Mouse (Mus musculus) adrenal gland, postnatal 4 days (tissue): ENCODE measurements around the gene Adarb1. TPM values are rescaled to one million over a fixed set of nuclear protein-coding genes. Genes with fewer than 3 reads are reported as not detected.
"Not testable (repeated sequence)": the region's sequence is repeated elsewhere in the genome, so short reads cannot be mapped to it uniquely, and the experiment has no call there.

Experiments
- DNase-seq, 2 experiments: peaks; one replicate each; pipeline ENCODE4 v3.0.0; 2021 to 2022; ENCODE audit warnings: low spot score in 2 of 2, mixed read lengths in 2 of 2
- total RNA-seq, 2 experiments: library from RNA; stranded (reverse); gene quantifications; 2 replicates each; pipeline ENCODE4 v1.2.3; 2021

Gene Adarb1
- total RNA-seq, 2 experiments from 2014 or later = 16.0 to 16.2 TPM

DNA sequence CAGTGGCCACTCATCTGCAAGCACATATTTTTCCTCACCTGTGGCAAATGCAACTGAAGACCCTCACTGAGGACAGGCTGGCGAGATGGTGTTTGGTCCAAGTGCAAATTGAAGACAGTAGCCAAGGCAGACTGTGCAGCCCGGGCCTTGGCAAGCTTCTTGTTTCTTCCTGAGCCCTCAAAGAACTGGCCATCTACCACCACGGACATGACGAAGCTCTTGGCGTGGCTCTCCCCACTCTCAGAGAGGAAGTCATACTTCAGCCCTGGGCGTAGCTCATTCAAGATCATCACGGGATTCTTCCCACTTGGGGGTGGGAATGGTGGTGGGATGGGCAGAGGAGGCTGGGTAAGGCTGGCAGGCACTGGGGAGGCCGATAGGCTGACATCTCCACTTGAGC, 96.5 kb downstream of the Adarb1 start:
- DNase-seq = no peak

DNA sequence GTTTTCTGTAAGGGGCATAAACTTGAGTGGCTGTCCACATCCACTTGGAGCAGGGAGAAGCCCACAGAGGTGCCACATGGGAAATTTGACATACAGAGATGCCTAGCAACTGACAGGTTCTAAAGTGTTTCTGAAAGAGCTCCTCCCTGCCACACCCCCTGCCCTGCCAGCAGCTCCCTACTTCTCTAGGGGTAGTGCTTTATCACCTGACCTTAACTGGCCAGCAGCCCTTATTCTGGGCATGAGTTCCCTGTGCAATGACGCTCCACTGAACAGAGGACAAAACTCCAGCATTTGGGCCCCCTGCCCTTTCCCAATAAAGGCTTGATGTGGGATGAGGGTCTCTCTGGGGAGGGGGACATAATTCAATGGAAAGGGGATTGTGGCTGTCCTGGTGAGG, 97.1 kb downstream of the Adarb1 start:
- DNase-seq = no peak

DNA sequence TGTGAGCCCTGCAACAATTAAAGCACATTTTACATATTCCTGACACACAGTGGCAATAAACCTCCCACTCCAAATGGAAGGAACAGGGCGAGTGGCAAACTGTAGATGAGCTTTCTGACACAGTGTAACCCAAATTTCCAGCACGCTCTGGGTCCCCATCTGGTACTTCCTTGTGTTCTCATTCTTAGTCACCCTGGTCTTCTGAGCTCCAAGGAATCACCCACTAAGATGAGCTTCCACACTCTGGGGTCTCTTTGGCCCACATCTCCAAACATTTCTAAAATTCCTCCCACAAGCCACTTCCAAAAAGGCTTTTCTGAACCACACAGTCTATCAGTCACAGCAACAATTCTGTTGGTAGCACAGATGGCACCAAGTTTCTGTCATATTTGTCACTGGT, 102.4 kb downstream of the Adarb1 start:
- DNase-seq = no peak

DNA sequence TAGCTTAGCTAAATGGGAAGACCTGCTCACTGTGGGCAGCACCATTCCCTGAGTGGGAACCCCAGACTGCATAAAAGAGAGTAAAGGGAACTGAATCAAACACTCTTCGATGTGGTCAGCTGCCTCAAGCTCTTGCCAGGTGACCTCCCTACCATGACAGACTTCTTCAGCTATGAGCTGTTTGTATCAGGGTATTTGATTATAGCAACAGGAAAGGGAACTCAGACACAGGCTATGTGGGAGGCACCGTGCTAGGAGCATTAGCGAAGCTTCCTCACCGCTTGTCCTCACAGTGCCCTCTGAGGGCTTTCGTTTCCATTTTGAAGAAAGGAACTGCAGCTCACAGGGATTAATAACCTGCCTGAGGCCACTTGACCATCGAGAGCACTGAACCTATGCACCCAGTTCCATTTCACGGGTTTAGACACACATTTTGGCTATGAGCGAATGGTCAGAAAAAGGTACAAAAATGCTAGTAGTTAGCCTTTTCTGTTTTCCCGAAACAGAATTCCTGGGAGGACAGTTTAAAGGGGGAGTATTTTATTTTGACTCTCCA, 103.3 kb downstream of the Adarb1 start:
- no peak for DNase-seq

DNA sequence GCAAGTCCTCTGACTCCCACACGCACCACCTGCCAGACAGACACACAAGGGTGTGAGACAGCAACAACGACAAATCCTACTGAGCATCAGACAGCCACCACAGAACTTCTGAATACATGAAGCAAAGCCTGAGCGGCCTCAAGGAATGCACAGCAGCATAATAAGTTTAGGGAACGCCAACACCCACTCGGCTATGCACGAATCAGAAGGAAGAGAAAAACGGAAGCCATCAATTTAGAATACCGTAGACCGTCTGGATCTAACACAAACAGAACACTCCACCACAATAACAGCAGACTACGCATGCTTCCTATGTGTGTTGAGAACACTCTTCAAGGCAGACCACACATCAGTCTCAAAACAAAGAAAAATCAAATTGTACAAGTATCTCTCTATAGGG, 109.1 kb downstream of the Adarb1 start:
- DNase-seq = no peak

DNA sequence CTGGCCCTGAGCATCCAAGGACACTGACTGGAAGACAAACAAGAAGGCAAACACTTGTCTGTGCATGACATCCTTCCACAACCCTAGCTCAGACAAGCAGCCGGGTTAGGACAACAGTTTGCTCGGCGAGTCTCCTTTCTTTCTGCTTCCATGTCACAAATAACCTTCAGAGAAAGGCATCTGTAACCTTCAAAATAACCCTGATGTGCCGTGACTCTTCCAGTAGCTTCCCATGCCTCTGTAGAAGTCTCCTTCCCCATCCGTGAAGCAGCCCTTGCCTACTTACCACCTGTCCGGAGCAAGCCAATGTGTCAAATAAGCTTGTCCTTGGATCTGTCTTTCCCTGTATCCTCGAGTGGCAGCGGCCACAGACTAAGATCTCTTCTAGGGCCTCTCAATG, 112.3 kb downstream of the Adarb1 start:
- no peak for DNase-seq

DNA sequence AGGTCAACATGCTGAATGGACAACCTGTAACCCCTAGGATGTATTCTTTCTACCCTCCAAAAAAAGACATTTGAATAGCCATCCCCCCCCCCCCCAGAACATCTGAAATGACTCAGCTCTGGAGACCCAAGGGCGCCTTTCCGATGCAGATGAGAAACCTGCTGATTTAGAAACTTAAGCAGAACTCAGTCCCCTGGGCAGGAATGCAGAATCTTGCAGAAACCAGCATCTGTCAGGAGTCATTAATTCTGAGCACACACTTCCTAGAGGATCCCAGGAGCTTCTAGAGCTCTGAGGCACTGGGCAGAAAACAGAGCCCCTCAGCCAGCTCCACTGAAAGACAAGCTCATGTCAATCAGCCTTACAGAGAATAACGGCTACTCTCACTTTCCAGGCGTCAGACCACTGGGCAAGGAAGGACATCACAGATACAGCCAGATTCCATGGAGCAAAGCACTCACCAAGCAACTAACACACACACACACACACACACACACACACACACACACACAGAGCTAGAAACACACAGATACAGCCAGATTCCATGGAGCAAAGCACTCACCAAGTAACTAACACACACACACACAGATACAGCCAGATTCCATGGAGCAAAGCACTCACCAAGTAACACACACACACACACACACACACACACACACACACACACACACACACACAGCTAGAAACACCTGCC, 113.1 kb downstream of the Adarb1 start:
- no peak for DNase-seq

DNA sequence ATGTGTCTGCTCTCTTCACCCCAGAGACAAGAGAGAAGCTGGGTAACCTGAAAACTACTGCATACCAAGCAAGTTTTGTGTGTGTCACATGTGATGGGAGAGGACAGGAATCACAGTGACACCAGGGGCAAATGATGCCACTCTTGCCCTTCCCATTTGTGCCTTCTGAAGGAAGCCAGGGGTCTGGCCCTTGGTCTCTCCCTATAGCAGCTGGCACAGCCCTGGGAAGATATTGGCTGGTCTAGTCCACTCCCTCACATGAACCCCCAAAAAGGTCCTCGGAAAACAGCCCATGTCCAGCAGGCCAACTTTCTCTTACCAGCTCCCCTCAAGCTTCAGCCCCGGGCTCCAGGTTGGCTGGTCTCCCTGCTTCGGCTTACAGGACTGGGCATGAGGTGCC, 113.7 kb downstream of the Adarb1 start:
- DNase-seq = no peak

DNA sequence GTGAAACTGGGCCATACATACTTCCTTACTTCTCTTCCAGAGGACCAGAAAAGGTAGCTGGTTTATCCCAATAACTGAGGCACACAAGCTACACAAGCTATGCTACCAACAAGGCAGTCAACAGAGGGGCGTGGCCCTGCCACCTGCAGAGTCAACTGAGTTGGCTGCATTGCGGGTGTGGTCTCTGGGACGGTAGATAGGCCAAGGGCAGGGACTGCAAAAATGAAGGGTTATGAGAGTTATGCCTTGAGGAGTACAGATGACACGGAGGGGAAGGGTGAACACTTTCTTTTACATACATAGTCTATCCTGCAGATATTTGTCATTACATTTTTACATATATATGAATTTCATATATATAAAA, 117.2 kb downstream of the Adarb1 start:
- DNase-seq = no peak

DNA sequence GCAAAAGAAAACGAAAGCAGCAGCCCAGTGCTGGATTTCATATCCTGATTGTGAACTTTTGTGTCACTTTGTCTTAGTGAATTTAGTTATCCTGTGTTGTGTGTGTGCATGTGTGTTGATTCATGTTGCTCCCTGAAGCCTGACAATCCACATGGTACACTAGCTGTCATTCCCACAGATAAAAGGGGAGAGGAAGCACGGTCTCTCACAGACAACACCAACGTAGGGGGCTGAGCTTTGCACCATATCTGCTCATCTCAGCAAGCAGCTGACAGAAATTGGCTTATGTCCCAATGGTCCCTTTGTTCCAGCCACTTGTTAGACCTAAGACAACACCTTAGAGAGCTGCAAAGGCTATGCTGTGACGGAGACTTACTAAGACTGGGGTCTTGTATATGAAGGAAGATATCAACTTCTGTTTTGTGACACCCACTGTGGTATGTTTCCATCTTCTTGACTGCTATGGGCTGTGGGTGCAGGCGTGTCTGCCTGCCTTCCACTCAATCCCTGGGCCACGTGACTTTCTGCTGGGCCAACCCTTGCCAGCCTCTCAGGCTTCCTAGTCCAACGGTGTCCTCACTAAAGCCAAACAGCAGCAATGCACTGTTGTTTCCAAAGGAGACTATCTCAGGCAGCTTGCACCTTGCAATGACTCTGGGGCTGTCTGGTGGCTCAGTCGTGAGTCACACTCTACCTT, 117.7 kb downstream of the Adarb1 start:
- DNase-seq = no peak

DNA sequence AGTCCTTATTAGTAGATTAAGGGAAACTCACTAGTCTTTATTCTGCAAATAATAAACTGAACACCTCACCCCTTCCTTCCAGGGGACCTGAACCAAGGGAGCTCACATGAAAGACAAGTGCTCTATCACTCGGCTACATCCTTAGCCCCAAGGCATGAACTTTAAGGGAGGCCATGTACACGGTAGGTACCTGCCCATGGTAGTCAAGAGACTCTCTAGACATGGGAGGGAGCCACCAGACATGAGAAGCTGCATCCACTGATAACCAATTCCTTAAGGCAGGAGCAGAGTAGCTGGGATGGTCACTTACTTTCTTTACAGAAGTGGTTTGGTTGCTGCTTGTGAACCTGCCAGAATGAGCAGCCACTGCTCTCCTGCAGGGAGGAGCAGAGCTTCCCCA, 118.9 kb downstream of the Adarb1 start:
- no peak for DNase-seq

DNA sequence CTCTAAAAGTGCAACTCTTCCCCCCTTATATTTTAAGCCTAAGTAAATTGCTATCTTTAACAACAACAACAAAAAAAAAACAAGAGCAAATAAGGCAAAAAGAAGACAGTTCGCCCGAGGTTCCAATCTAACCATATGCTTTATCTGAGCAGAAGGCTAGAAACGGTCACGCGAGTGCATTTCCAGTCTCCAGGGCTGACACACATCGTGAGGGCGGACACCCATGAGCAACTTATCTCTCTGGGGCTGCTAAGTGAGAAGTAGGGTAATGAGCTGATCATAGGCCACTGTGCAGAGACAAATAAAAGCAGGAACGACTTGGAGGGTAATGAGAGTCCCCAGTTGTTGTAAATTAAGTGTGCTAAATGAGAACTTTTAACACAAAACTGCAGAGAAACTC, 119.4 kb downstream of the Adarb1 start:
- DNase-seq = no peak

DNA sequence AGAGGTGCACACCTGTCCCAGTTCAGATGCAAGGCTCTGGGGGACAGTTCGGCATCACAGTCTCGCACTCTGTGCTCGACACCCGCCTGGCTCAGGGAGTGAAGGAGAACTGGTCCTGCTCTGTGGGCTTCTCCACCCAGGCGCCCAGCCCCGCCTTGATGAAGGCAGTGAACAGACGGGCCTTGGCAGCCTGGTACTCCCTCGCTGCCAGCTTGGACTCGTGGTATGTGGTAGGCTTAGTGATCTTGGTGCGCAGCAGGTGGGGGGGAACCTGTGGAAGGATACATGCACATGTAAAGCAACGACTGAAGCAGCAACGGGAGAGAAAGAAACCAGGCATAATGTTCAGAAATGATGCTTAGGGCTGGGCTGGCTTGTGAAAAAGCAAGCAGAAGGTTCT, 123.4 kb downstream of the Adarb1 start:
- no peak for DNase-seq

DNA sequence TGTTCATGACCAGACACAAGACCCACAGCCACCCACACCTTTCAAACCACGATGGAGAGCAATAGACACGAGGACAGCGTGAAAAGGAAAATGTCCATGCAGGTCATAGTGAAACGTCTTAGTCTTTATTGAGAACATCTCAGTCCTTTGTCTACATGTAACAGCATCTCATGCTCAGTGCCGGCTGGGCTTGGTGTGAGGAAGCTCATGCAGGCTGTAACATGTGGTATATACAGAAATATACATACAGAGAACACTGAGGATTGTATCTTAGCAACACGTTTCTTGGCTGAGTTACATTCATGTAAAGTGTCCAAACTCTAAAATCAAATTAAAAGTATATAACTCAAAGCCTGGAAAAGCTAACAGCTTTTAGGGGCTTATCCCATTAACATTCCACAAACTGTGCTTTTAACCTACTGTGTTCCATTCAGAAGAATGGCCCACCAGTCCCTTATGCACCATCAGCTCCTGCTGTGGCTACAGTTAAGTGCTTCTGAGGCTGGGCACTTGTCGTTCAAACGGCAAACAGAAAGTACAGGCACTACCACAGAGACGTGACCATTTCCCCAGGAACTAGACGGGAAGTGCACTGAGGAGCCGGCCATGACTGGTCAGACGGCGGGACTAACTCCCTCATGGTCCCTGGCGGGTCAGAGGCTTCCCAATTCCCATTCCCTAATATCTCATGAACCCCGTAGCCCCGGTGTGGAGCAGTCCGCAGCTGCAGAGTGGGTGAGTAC, 127.3 kb downstream of the Adarb1 start:
- no peak for DNase-seq

DNA sequence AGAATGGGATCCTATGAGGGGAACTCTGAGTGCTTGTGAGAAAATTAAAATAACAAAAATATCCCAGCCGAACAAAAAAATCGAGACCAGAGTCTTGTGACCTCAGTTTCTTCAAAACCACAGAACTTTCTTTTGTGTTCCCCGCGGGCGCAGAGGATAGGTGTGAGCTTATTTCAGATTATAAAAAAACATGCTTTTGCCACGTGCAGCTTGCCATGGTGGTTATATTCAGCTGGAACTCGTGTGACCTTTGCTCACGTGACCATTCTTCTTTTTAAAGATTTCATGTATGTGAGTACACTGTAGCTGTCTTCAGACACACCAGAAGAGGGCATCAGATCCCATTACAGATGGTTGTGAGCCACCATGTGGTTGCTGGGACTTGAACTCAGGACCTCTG, 128.5 kb downstream of the Adarb1 start:
- no peak for DNase-seq

DNA sequence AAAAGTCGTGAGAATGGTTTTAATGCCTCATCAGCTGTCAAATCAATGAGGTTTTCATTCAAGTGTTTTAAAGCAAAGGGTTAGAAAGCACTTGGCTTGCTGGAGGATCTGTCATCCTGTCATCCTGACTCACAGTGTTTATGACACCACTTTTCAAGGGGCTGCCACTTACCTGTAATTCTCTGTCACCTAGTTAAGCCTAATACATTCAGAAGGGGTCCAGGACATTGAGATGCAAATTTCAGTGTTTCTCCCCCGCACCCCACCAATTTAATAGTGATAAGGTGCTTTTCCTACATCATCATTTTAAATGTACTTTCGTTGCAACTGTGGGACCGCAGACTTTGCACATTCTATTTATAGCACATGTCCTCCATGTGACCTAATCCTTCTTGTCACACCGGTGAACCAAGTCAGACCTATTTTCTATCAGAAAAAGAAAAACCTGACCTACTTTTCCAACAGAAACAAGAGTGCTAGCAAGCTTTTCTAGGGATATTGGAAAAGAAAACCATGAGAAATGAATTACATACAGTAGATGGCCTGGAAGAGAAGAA, 129.4 kb downstream of the Adarb1 start:
- no peak for DNase-seq

DNA sequence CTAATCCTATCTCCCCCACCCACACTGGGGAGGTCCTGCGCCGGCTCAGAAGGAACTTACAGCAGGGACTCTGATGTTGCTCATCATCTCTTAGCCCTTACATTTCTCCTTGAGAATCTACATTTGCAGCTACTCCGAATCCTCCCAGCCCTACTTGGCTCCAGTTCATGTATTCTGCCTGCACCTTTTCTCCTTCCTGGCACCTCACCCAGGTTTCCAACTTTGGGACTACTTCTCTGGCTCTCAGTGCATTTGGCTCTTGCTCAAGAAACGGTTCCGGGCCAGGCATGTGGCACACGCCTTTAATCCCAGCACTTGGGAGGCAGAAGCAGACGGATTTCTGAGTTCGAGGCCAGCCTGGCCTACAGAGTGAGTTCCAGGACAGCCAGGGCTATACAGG, 130.4 kb downstream of the Adarb1 start:
- DNase-seq = no peak

DNA sequence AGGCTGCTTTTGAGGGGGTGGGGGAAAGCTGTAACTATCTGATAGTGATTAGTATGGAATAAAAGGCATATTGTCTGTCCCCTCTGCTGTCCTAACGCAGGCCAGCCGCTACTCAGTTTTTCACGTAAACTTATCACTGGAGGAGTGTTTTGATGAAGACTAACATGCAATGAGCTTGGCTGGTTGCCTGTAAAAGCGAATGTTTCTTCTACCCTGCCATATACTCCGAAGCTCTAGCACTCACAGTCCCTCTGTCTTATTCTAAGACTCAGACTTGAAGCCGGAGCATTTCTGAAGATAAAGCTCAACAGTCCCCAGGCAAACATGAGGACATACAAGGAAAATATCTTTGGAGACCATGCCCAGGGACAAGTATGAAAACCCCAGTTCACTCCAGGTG, 133.2 kb downstream of the Adarb1 start:
- no peak for DNase-seq

DNA sequence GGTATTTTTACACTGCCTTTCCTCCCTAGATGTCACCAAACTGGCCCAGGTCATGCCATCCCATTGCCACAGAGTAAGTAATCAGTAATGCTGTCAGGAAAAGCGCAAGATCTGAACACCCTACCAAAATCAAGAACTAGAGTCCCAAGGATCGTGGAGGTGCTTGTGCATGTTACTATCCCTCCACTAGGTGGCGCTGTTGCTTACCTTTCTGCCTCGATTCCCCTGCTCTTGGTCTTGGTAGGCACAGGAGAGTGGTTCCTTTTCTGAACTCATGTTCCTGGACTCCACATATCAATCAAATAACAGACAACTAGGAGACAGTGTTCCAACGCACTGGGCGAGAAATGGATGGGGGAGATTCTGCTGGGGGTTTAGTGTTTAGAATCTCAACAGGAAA, 135.2 kb downstream of the Adarb1 start:
- peak; percentile 50 to 65 for DNase-seq

DNA sequence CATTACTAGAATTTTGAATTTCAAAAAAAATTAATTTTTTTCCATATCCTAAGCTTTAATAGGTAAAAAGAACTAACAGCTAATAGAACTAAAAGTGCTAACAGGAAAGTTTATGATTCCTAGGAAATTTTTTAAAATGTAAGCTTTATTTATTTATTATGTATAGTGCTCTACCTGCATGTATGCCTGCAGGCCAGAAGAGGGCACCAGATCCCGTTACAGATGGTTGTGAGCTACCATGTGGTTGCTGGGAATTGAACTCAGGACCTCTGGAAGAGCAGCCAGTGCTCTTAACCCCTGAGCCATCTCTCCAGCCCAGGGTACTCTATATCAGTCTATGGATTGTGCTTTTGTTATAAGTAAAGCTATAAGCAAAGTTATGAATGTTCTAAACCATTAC, 136.0 kb downstream of the Adarb1 start:
- not testable (repeated sequence) for DNase-seq

DNA sequence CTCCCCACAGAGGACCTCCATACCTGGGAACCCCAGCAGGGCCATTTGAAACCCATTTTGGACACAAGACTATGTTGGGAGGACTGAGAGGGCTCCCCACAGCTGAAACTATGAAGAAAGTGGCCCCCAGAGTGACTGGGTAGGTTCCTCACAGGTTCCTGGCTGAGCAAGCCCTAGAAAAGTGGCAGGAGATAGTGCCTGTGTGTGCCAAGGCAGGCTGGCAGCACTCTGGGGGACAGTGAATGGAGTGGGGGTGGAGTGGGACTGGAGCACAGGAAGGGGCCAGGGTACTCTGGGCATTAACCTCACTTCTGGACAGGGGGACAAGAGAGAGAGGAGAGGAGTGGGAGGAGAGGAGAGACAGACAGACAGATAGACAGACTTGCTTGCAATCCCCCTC, 144.3 kb downstream of the Adarb1 start:
- no peak for DNase-seq
